Mouse (Mus musculus) hematopoietic stem cell, adult 5-6 weeks (primary cell): ENCODE data around the gene Fam178b. TPM values are rescaled to one million over a fixed set of nuclear protein-coding genes. Genes with fewer than 3 reads are reported as not detected.
A peak's percentile ranks its signal among the peaks of the same experiment; 100 is the strongest.

Source experiments
- ATAC-seq, 2 experiments: fragments of 125-278 bp in 1 of 2; replicated peaks in 1 of 2; 2 replicates each; pipeline ENCODE4 v1.8.0; 2016 to 2017; ENCODE audit warnings: inconsistent platforms in 2 of 2, mild to moderate bottlenecking in 2 of 2, moderate number of reproducible peaks in 2 of 2, low read depth in 1 of 2, moderate TSS enrichment in 1 of 2; ENCODE audit not compliant: low FRiP score in 2 of 2, poor library complexity in 2 of 2, severe bottlenecking in 2 of 2, insufficient read depth in 1 of 2, low TSS enrichment in 1 of 2
- total RNA-seq: library from RNA; stranded (forward); fragments of 172-1452, 232-1000 nt; gene quantifications from 2 replicates; pipeline ENCODE4 v1.2.3, GENCODE M21; 2017

The Fam178b gene
- total RNA-seq, 1 experiment from 2014 or later = not detected

DNA sequence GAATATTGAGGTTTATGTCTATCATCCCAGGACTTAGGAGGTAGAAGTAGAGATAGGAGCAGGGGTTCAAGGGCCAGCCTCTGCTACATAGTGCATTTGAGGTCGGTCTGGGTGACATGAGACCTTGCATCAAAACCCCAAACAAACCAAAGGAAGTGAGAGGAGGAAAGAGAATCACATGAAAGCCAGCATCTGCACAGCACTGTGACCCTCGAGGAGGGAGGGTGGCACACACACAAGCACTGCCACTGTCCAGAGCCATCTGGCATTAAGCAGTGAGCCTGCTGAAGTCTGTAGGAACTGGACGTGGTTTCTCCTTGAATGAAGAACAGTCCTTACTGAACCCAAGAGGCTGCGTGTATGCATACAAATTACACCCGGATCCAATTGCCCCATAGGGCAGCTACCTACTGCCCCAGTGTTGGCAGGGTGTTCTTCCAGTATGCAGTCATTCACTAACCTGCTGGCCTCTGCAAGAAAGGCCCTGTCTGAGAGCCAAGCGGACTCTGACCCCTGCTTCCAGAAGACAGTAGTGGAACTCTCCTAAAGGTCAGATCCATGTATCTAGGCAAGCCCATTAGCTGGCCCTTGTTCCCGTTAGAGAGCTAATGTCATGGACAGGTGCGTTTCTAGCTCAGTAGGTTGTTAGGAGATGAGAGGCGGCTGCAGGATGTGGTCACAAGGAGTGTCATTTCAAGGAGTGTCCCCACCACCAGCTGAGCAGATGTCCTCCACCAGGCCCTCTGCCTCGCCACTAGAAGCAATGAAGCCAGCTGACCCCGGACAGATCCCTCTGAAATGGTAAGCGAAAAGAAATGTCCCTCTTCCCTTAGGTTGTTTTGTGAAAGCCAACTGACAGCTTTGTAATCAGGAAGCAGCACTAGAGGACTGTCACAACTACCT is 78.5 kb downstream of the Fam178b start:
- peak; percentile 19 to 51; a peak in 3 of 4 replicates for ATAC-seq

DNA sequence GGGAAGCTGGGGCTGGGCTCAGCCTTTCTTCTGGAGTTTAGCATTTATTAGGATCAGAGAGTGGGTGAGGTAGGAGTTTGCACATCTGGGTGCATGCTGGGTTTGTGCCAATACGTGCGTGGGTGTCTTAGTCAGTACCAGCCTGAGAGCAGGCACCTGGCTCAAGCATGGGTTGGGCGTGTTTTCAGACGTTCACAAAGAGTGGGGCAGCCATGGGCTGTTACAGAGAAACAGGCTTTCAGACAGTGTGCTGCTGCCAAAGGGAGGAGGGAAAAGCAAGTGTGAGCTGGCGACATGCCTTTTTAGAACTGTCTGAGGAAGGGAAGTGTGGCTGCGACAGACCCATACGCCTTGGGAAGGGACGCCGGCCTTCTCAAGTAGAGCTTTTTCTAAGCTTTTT is 79.6 kb downstream of the Fam178b start:
- ATAC-seq = 0 out of 4 replicates have a peak, but pooled peaks of 1 of the 2 experiments have one; percentile 8

DNA sequence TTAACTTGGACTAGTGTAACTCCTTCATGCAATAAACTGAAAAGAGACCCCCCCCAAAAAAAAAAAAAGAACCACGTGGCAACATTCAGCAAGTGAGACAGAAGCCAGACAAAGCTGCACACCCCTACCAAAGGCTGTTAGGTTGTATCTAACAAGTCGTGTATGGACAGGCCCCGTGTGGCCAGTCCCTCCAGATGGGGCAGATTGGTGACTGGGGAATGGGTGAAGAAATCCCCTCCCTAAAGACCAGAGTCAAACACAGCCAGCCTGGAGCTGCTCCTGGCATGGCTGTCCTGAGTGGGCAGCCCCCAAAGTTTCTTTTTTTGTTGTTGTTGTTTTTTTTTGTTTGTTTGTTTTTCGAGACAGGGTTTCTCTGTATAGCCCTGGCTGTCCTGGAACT is 80.7 kb downstream of the Fam178b start:
- ATAC-seq = no peak

DNA sequence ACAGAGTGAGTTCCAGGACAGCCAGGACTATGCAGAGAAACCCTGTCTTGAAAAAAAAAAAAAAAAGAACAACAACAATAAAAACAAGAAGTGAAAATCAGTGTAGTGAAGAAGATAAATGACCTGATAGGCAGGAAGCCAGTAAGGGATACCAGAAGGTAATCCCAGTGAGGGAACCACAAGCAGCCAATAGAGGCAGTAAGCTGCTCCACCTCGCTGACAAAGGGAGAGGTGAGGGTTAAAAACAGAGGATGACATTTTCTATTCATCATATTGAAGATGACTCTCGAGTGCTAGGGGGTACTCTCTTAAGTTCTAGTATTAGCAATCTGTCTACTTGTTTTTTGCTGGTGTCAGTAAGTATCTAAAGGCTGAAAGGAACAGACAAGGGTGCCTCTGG is 84.6 kb downstream of the Fam178b start:
- ATAC-seq = no peak

DNA sequence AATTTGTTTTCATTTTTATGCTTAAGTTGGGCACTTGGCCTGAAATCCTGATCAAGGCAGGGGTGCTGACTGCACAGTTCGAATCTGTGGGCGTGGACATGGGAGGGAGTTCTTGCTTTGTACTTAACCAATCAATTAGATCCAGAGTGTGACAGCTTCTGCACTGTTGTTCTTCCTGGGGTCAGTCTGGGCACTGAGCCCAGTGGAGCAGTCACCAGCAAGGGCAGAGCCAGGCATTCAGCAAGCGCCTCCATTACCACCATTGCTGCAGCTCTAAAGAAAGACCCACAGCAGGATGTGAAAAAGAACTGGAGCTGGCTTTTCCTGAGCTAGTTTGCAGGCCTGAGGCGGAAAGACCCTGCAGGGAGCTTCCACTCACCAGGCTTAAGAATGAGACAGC is 86.9 kb downstream of the Fam178b start:
- ATAC-seq = no peak

DNA sequence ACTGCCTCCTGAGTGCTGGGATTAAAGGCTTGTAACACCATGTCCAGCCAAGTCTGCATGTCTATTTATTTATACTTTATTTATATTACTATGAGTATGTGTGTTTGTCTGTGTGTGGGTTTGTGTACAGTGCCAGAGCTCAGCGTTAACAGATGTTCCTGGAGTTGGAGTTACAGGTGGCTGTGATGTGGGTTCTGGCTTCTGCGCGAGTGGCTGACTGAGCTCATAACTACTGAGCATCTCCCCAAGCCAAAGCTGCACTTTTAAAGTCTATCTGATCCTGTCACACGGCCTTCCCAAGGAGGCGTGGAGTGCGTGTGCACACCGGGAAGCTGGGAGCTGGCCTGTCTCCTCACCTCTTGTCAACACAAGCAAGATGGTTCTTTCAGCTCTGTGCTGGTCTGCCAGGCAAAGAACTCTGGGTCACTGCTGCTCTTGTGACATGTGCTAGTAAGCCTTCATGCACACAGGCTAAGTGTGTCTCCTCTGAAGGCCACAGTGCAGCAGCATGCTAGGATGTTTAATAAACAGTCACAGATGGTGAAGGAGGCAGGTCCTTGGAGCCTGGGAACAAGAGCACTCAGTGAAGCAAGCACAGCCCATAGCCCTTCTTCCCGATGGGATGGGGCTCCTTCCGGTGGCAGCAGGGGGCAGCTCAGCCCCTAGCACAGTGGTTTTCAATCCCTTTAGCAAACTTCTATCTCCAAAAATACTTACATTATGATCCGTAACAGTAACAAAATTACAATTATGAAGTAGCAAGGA is 87.6 kb downstream of the Fam178b start:
- no peak for ATAC-seq

DNA sequence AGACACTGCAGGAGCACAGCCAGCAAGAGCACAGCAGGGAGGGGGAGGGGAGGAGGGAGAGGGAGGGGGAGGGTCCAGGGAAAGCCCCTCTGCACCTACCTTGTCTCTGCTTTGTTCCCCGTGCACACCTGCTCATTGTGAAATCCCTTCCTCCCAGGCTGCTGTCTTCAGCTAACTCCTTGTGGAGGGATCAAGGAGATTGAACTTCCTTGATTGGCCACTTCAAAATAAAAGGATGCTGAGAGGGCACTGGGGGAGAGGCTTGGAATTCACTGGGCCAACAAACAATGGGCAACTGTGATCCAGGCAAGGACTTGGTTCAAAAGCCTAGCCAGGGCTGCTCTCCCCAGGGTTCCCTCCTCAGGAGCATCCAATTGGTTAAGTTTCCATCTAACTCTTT is 89.9 kb downstream of the Fam178b start:
- ATAC-seq = no peak

DNA sequence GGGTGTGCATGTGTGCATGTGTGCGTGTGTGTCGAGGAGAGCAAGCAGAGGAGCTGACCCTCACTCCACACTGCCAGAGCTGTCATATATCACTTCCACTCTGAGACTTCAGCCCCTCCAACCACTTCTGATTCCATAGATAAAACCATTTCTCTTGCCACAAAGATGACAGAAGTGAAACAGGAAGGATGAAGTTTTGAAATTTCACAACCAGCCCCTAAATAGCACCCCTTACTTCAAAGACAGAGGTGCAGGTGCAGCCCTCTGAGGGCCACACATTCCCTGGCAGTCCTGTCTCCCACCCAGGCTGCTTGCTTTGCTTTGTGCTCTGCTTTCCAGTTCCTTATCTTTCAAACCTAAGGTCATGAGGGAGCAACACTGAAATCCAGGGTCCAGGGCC is 91.6 kb downstream of the Fam178b start:
- ATAC-seq = peak in 1 of 2 experiments; percentile 23; a peak in 1 of 4 replicates

DNA sequence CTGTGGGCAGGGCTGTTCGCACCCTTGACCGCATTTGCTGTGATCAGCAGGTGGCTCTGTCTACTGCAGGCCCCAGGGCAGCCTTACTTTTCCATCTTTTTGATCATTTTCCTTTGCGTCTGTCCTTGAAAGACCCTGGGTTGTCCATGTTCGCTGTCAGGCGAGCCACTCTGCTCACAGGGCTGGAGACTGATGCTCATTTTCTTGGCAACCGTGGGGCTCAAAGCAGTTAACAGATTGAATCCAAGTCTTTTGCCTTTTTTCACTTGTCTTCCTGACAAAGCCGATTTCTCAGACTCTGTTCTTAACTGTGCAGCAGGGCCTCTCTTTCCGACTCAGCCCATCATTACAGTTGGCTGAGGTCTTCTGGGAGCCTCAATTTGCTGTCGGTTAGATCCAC is 92.3 kb downstream of the Fam178b start:
- no peak for ATAC-seq

DNA sequence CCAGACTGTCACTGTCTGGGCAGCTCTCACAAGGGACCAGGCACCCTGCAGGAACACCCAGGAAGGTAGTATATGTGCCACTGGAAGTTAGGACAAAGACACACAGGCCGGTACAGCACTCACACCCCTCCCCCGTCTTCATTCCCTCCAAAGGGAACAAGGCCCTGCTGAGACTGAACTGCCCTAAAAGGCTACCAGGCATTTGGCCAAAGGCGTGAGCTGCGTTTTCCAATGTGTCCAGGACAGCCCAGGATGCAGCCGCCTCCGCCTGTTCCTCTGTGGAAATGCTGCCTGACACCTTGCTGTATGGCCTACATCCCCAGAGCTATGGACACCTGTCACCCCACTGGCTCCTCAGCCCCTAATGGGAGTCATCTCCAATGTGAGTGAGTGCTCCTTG is 93.5 kb downstream of the Fam178b start:
- ATAC-seq = no peak

DNA sequence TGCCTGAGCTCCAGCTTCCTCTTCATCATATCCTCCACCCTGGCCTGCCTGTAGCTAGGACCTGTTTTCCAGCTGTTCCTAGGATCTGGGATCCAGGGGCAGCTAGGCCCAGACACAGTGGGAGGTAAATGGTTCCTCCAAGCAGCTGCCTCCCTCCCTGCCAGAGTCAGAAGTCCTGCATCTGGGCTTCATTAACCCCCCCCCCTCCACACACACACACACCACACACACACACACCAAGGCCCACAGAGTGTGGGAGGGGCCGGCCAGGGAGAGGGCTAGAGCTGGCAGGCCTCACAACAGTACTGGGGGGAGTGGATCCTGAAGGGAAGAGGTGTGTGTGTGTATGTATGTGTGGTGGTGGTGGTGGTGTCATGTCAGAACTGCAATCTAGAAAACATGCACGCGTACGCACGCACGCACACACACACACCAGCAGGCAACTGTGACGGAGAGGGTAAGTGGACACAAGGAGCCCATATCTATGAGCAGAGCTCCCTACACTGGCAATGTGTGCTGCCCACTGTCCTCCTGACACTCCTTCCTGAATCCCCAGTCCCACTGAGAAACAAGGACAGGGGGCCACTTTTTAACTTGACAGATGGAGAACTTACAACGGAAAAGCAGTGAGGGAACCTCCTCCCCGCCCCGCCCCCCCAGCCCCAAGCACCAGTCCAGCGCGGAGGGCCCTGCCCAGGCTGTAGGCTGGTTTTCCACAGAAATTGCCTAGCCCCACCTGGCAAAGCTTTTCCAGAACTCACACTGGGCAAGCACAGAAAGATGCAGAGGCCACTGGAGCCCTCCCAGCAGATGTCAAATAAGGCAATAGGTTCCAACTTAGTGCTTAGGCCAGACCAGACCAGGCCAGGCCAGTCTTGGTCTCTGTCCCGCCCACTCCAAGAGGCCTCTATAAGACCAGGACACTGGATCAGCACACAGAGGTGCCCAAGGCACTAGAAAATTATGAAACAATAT is 94.2 kb downstream of the Fam178b start:
- ATAC-seq = peak in 1 of 2 experiments; percentile 13; a peak in 1 of 4 replicates

DNA sequence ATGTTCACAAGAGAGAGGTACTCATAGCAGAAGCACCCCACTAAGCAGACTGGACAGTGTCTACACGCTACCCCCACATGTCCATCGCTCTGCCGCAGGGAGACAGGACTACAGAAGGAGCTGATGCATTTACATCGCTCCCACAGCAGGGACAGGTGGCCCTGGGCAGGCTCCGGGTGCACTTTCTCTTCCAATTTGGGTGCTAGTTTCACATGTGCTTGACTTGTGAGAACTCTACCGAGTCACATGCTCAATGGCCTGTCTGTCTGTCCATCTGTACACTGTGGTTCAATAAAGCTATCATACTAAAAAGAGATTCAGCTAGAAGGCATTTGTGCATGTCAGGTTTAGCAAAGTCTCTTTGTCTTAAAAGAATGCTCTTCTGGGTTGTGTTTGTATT is 95.1 kb downstream of the Fam178b start:
- ATAC-seq = no peak

DNA sequence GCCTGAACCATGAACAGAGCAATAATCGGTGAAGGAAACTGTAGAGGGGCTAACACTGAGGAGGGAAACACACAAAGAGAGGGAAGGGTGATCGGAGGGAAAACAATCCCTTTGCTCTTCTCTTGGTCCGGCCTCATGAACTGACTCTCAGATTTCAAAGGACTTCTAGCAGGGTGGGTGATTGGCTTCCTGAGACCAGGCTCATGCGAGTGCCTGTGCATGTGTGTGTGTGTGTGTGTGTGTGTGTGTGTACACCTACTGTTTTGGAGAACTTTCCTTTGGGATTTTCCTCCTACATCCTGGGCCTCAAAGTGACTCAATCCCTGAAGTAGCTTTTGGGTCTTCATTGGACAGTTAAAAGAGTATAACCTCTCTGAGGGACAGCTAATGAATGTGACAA is 96.7 kb downstream of the Fam178b start:
- ATAC-seq = no peak

DNA sequence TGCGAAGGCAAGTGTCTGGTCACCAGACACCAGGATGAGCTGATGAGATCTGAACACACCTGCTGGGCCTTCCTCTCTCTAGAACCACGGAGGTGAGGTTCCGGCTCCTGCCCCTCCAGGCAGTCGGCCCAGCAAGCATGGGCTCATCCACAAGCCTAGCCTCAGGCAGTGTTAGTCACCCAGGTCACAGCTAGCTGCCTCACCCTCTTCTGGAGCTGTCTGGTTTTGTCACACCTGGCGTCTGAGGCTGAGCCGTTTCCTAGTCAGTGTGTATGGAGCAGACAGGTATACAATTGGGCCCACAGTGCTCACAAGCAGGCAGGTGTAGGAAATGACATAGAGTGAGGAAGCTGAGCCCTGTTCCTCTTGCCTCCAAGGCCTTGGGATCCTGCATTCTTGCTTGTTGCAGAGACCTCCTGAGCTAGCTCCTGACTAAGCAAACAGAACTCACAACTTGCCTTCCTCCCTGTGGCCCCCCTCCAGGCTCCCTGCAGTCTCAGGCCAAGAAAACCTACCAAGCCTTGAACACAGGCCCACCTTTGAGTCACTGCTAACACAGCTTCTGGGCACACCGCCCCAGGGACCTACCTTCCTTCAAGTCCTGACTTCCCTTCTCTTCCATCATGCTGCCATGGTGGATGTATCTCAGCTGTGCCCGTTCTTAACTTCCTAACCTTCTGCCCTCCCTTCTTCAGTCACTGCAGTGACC is 99.4 kb downstream of the Fam178b start:
- ATAC-seq = no peak

DNA sequence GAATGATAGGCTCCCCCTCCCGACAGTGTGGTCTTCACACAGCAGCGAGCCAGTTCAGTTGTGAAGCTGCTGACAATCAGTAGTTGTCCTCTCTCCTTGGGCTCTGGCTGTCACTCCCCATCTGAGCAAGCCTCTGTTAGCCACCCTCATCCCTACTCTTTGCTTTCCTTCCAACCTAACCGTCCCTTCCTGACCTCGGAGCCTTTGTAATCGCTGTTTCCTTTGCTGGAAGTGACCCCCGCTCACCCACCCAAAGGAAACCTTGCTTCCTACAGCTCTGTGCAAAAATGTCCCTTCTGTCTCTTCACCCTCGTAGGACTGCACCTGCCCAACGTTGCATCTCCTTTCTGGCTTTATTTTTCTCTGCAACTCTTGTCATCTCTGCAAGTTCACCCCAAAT is 100.8 kb downstream of the Fam178b start:
- no peak for ATAC-seq

DNA sequence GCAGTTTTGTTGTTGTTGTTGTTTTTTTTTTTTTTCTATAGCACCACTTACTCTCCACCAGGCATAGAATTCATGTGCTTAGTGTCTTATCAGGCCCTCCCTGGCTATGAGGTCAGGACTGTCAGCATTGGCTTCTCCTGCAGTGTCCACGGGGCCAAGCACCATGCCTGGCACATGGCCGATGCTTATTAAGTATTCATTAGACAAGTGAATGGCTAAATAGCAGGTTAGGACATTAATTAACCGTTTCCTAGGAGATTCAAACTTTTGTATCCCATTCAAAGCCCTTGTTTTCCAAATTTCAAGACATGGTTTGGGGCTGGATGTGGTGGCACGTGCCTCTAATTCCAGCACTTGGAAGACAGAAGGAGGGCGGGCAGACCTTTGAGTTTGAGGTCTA is 101.7 kb downstream of the Fam178b start:
- no peak for ATAC-seq
